Mouse (Mus musculus): ENCODE measurements around the gene Gm20820.
"Not testable (repeated sequence)": the region's sequence is repeated elsewhere in the genome, so short reads cannot be mapped to it uniquely, and the experiment has no call there.

The Gm20820 gene

DNA sequence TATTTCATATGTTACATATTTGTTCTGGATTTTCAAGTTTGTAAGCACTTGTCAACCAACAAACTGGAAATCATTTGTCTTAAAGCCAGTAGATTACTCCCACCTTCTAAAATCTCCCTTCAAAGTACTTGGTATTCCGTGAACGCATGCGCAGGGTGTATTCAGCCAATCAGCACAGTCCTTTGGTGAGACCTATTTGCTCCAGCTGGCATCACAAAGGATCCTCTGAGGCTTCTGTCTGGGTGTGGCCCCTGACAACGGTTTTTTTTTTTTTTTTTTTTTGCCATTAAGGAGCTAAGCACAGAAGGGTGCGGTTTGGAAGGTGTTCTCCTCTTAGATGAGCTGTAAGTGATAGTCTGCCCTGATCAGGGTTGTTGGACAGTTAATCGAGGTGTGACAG, at the start of gene Gm20820:
Gm20820 (plus strand) TSS at position 301 of the 400 bp plus-strand sequence.
- not testable (repeated sequence) for DNase-seq (ENCODE audit: low spot score)
